Mouse (Mus musculus) gastrocnemius, postnatal 4 days (tissue): ENCODE data around the gene P3h2. TPM values are rescaled to one million over a fixed set of nuclear protein-coding genes. Genes with fewer than 3 reads are reported as not detected.

Source experiments
- DNase-seq, 2 experiments: peaks; one replicate each; pipeline ENCODE4 v3.0.0; 2021 to 2022; ENCODE audit warnings: low spot score in 2 of 2, mixed read lengths in 2 of 2
- total RNA-seq, 2 experiments: library from RNA; stranded (reverse); gene quantifications; 2 replicates each; pipeline ENCODE4 v1.2.3; 2021

The P3h2 gene
- total RNA-seq, 2 experiments from 2014 or later: 13.3 to 14.9 TPM

DNA sequence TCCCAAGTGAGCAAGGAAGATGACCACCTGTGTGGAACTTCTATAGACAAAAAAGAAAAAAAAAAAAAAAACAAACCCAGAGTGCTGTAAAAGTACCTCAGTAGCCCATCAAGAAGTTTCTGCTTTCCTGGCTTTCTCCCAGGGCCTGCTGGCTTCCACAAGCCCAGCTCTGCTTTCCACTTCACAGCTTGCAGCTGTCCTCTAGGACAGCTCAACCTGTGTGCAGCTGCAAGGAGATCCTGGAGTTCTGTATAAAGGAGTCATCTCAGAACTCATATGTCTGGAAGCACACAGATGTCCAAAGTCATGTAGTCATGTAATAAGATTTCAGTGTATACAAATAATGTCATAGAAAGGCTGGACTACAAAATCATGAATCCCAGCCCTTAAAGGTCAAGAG is 30.5 kb downstream of the P3h2 start:
- DNase-seq: no peak

- no peak for DNase-seq
Measured at GRCm38 (mm10) chr16:26070376-26070775, 35.2 kb downstream of the P3h2 start.

DNA sequence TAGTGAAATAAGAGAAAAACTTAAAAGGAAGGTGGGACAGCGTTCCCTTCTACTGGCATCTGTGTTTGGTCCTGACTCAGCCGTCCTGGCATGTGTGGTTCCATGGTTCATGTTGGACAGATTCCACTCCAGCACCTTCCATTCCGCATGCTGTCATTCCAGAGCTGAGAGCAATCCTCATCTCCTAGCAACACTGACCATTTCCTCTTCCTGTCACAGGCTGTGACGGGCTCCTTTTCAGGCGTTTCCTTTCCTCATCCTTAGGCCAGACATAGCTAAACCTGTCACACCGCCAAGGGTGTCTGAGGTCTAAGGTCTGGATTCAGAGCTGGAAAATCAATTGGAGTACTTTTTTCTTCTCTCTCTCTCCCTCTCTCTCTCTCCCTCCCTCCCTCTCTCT is 40.5 kb downstream of the P3h2 start:
- peak in 1 of 2 experiments; percentile 28 for DNase-seq

- no peak for DNase-seq
Measured at GRCm38 (mm10) chr16:26060239-26061085, 45.1 kb downstream of the P3h2 start.

DNA sequence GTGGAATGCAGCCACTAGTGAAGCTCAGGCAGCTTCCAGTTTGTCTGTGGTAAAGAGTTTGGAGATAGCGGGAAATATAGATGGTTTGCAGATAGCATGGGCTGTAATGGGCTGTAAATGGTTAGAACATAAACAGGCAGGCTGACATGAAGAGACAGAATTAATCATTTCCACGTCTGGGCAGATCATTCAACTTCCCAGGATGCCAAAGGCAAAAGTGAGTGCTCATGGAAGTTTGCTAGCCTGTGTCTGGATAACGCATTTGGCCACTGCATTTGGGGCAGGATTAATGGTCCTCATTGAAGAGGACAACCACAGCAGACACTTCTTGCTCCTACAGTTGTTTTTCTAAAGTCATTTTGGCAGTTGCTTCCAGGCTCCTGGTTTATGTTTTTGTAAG is 52.0 kb downstream of the P3h2 start:
- no peak for DNase-seq

DNA sequence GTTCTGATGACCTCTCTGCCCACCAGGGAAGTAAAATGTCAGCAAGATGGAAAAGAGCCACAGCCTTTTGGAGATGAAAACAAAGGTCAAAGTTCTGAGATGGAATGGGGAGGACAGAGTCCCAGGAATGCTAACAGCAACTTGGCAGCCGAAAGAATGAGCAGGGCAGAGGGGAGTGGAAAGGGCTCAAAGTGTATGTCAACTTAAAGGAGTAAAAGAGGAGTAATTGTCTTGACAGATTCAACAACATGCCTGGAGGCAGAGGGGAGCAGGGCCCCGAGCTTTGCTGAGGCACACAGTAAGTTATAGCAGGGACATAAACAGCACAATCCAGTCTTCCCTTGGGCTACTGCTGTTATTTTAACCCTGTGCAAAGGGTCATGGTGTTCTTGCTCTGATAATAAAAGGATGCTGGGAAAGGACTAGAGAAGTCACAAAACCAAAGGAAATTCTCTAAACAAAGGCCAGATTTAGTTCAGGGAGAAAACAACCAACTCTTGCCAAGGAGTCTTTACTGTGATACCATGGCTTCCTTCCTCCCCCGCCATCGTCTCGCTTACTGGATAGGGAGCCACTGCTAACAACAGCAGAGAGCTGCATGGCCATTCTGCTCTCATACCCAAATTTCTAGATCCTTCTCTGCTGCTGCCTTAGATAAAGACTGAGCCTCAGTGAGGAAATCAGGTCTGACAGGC is 56.0 kb downstream of the P3h2 start:
- no peak for DNase-seq

DNA sequence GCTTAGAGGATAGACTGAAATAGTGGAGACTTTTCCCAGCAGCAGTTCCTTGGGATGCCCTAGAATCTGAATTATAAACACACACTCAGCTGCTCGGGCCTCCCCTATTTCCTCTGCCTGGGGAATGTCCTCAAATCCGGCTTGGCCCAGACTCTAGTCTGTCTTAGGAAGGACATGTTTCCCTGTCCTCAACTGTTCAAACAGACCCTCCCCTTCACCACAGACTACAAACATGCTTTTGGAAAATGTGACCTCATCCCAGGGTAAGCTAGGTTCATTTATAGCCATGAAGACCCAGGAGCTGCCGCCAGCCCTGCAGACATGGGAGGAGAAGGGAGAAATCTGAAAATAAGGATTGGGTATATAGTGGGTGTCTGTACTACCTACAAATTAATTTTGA is 57.7 kb downstream of the P3h2 start:
- DNase-seq: no peak

DNA sequence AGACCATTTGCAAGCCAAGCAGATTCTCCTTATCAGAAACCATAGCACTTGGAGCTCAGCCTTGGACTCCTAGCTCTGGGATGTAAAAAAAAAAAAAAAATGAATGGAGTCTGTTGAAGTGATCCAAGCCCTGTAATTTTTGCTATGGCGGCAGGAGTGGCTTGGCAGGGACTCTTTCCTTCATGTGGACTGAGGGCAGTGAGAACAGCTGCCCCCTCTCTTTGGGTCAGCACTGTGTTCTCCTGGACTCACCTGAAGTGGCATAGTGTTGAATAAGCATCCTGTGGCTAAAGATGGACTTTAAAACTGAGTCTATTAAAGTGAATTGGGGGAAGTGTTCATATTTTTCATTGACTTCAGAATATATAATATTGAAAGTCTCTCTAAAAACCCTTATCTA is 58.2 kb downstream of the P3h2 start:
- no peak for DNase-seq

DNA sequence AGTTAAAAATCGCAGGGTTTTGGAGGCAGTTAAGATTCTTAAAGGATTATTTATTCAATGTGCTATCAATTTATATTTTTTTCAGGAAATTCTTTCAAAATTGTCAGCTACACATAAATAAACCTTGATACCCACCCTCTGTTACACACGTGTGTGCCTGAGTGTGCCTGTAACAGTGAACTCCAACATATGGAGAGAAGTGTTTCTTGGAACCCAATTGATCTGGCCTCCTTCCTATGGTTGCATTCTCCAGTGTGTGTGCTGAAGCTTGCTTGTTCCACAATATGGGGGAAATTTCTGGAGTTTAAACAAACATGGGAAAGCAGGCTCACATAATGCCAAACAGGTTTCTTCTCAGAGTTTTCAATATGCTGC is 63.7 kb downstream of the P3h2 start:
- DNase-seq: no peak

GRCm38 (mm10) chr16:26041021-26041928 is 64.3 kb downstream of the P3h2 start:
- peak in 1 of 2 experiments; percentile 44 for DNase-seq

GRCm38 (mm10) chr16:26039320-26039719 is 66.3 kb downstream of the P3h2 start:
- DNase-seq: peak in 1 of 2 experiments; percentile 37

DNA sequence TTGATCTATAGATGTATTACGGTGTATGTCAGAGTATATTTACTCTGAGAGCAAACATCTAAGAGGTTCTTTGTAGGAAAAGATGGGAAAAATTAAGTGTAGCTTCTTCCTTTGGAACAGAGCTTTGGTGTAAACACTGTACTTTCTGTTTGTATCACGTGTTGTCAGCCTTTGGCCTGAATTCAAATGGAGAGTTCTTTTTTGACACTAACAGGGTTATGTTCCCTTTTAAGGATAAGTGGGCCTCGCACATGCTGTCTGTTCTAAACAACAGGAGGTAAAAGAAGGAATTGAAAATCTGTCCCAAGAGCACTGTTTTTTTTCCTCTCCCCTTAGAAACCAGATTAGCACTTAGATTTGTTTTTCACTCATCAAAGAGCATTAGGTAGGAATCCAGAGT is 70.1 kb downstream of the P3h2 start:
- no peak for DNase-seq

DNA sequence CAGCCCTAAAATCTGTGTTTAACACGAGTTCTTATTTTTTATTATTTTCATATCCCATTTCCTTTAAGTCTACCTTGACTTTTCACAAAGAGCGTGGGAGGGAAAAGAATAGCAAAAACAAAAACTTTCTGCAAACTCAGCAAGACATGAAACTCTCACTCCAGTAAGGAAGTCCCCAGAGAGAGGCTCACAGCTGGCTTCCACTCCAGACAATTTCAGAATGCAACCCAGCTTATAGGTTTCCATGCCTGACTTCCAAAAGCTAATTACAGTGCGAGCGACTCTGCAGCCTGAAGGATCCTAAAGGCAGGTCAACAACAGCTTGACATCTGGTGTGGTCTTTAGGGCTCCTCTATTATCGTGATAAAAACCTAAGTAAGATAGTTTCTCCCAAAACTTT is 70.5 kb downstream of the P3h2 start:
- DNase-seq: peak in 1 of 2 experiments; percentile 17

GRCm38 (mm10) chr16:26029424-26030012 is 76.1 kb downstream of the P3h2 start:
- DNase-seq: no peak

DNA sequence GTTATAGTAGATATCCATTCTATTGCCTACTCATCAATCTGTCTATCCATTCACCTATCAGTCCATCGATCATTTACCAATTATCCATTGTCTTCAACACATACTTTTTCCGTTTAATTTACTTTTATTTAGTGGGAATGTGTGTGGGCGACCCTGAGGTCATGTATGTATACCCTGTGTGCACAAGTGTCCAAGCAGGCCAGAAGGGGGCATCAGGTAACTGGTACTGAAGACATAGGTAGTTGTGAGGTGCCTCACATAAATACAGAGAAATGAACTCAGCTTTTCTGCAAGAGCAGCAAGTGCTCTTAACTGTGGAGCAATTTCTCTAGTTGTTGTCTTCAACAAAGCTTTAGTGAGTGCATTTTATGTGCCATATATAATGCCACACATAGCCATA is 79.2 kb downstream of the P3h2 start:
- no peak for DNase-seq

GRCm38 (mm10) chr16:26024543-26024942 is 81.0 kb downstream of the P3h2 start:
- DNase-seq: no peak

- peak in 1 of 2 experiments; percentile 15 for DNase-seq
Measured at GRCm38 (mm10) chr16:26023352-26023751, 82.2 kb downstream of the P3h2 start.

GRCm38 (mm10) chr16:26021759-26022158 is 83.8 kb downstream of the P3h2 start:
- no peak for DNase-seq

DNA sequence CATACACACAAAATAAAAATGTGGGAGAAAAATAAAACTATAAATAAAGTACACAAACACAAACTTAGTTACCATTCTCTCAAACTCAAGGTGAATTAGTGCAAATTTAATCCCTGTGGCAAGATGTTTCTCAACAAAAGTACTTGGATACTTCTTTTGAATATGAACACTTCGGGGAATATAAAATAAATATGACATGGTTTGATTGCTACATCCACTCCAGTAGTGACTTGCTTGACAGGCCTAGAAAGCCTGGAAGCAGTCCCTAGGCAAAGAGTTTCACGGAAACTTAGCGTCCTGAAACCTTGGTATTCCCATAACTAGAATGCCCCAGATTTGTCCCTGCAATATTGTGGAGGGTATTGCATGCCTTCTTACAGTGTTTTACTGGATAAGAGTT is 99.8 kb downstream of the P3h2 start:
- no peak for DNase-seq

DNA sequence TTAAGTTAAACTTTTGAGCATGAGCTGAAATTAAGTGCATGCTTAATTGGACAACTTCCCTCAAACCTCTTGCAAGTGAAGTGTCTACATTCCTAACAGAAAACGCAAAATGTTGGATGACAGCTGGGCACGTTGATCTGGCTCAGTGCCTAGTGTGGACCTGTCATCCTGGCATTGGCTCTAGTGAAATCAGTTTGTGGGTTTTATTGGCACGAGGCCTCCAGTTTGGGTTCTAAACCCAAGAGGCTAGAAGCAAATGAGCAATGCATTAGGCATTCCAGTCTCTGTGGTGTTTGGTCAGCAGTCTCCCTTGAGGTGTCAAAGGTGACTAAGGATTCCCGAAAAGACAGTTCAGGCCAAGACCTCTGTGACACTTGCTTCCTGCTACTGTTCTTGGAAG is 102.3 kb downstream of the P3h2 start:
- no peak for DNase-seq

DNA sequence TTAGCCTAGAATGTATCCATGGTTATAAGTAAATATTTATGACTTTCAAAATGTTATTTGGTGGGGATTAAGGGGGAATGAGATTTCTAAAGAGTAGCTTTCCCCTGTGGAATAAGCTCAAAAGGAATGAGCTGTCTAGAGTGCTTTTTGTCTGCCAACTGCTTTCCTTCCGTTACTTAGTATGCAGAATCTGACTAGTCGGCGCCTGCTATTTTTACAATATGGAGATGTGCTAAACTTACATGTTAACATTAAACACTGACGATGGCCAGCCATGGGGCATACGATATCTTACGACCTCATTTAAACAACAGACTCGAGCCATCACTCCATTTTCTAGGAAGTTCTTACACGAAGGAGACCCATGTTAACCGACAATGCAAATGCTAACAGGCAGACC is 102.7 kb downstream of the P3h2 start:
- no peak for DNase-seq
